Comparison of ENCODE assay signal across 8 mouse cellular contexts in the genomic region with DNA sequence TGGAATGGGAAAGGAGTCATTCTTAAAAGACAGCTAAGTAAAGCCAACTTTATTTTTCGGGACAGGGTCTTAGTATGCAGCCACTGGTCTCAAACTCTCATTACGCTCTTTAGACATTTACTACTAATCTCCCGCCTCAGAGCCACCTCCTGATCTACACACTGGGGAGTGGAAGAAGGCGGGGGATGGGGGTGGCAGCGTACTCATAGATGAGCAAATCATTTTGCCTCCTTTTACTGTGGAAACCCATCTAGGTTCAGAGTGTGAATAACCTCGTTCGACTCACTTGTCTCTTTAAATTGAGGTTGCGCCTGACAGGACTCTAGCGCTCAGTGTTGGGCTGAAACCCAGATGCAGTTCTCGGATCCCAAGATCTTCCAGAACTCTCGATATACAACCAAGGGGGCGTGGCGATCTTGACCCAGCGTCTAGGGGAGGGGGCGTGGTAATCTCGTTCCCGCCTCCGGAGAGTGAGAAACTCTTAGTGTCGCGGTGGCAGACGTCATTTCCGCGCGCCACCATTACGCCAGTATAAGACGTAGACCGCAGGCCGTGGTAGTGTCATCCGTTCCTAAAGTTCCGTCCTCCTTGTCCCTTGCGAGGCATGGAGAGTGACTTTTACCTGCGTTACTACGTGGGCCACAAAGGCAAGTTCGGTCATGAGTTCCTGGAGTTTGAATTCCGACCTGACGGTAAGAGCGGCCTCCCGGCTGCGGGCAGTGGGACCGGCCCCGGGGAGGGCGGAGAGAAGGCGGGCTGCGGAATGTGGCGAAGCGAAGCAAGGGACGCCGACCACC. TPM values are rescaled to one million over a fixed set of nuclear protein-coding genes. Genes with fewer than 3 reads are reported as not detected.
DNase-seq lines count a peak whose midpoint lies in the region; ATAC-seq and TF ChIP-seq lines count a peak whose summit lies in the region.

Magoh (plus strand) TSS at position 502 of the 797 bp plus-strand sequence.

- H3K27ac ChIP-seq in hindbrain, embryonic 13.5 days = peak within 1 kb of the TSS; percentile 82

- H3K4me2 ChIP-seq in hindbrain, embryonic 13.5 days = peak within 1 kb of the TSS; percentile 85

- TF ChIP-seq CTCF in Patski (IDR thresholded peaks at IDR 0.05) = no peak

- CTCF ChIA-PET in Patski (lab: Charles Lee) = no interaction called here

- no peaks in the 10 kb centered on the region for H3K9me3 ChIP-seq in hindbrain, embryonic 13.5 days

- peak within 1 kb of the TSS; percentile 82 for H3K4me3 ChIP-seq in hindbrain, embryonic 13.5 days

- in situ Hi-C loops in Patski (cut with MboI; ENCODE audit: low pct_unique_long_range_greater_than_20kb) = no loop called here

- peaks cover 17% of the 10 kb centered on the region for H3K4me1 ChIP-seq in hindbrain, embryonic 13.5 days (replicated peaks)

- peak; percentile 75 for DNase-seq in Patski (ENCODE audit: low read depth, low spot score)
- peak; percentile 97 for DNase-seq in cerebellum, postnatal 14 days
- DNase-seq in frontal cortex, postnatal 14 days (ENCODE audit: low spot score in 2 of 2) = peak; percentile 92 to 96
- DNase-seq in layer of hippocampus, postnatal 25 days (ENCODE audit: extremely low spot score in 1 of 2, low spot score in 1 of 2) = peak; percentile 87 to 97
- DNase-seq in lung, postnatal 25 days (ENCODE audit: low spot score) = peak; percentile 97
- DNase-seq in retina, embryonic 14.5 days (ENCODE audit: low spot score) = peak; percentile 100
- peak; percentile 97 for DNase-seq in thymus, postnatal 4 days

- POLR2A ChIA-PET in Patski (lab: Charles Lee) = no interaction called here

- 4% methylated on average over 48 of the region's 48 CpGs for WGBS in hindbrain, embryonic 13.5 days

- ATAC-seq in Patski = peak; percentile 78
- ATAC-seq in hindbrain, embryonic 13.5 days (ENCODE audit: low FRiP score) = peak; percentile 95

- H3K36me3 ChIP-seq in hindbrain, embryonic 13.5 days = peaks cover 43% of the 10 kb centered on the region

- H3K27me3 ChIP-seq in Patski = no peaks in the 10 kb centered on the region
- H3K27me3 ChIP-seq in hindbrain, embryonic 13.5 days = no peaks in the 10 kb centered on the region

- peak within 1 kb of the TSS; percentile 82 for H3K9ac ChIP-seq in hindbrain, embryonic 13.5 days

RNA-seq across cellular contexts. Expression of gene Magoh, which starts in this region (rescaled TPM):
- 126 TPM for polyA plus RNA-seq in Patski (2021)
- 135 and 137 TPM in 2 replicates for polyA plus RNA-seq in hindbrain, embryonic 13.5 days (2015; fragmentation: Nextera tagmentation; extraction: Ambion mirVana)
- total RNA-seq in layer of hippocampus, postnatal 25 days (2021) = 10 to 100 TPM; 37.6 to 41.9 TPM

Comparison
In these comparisons a context has a peak if more than half of its experiments do, and no peak if none do; other contexts are left out.
1. Peak in every context shown above with its lines: DNase-seq, ATAC-seq, H3K4me3 ChIP-seq and H3K27ac ChIP-seq.